Mouse (Mus musculus): ENCODE measurements around the gene Cpeb4.

GRCm38 (mm10) chr11:31867976-31868375, 4.0 kb upstream of the Cpeb4 start:
- no peak for TF ChIP-seq POLR2A (IDR thresholded peaks at IDR 0.05; ENCODE audit: extremely low read depth, insufficient read depth, low read length)
- no peak for TF ChIP-seq CTCF (IDR thresholded peaks at IDR 0.05; ENCODE audit: low read depth, low read length)
